Mouse (Mus musculus): ENCODE data around the gene Timp2.

- TF ChIP-seq POLR2A (IDR thresholded peaks at IDR 0.05; ENCODE audit: borderline replicate concordance, low read depth, low read length) (no peak), CTCF (IDR thresholded peaks at IDR 0.05; ENCODE audit: low read depth, low read length) (no peak)
Measured at GRCm38 (mm10) chr11:118289562-118289961, 66.0 kb downstream of the Timp2 start.

All from bone marrow macrophage, adult 2 months (primary cell).